Mouse (Mus musculus) thymus, postnatal 4 days (tissue): ENCODE data around the gene Mylpf.

Experiments
- DNase-seq: peaks from one replicate; pipeline ENCODE4 v3.0.0; 2021

Gene Mylpf

DNA sequence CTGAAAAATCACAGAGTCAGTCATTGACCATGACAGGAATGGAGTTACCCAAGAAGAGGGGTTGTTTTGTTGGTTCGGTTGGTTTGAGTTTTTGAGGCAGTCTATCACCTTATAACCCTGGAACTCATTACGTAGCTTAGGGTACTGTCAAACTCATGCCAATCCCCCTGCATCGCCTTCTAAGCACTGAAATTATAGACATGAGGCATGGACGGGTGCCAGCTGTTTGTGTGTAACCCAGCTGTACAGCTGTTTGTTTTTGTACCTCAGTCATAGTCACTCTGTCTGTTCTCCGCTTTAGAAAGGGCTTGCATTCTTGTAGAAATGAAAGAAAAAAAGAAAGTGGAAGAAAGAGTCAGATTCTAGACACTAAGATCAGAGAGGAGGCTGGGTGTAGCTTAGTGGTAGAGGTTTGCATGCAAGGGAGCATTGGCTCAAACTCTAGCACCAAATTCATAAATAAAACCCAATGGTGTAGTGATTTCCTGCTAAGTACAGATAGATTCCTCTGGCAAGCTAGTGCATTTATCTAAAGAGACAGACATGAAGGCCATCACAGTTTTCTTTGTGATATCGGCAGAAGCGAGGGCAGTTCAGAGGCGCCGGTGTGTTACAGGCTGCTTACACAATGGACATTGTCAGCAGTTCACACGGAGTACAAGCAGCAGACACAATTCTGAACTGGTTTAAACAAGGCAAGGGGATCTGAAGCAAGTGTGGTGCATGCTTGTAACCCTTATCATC lies 53.7 kb downstream of the Mylpf start:
- DNase-seq: no peak

DNA sequence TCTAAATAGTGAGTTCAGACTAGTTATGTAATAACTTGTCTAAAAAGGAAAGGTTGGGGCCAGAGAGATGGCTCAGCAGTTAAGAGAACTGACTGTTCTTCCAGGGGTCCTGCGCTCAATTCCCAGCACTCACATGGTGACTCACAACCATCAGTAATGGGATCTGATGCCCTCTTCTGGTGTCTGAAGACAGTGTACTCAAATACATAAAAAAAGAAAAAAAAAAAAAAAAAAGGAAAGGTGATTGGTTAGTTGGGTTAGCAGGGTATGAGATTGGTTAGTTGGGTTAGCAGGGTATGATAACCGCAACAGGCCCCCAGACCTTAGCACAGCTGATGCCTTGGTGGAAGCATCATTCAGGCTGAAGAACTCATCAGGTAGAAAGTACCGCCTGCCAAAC lies 54.8 kb downstream of the Mylpf start:
- no peak for DNase-seq
